Mouse (Mus musculus) lung, adult 2 months (tissue): ENCODE results near the gene Mrps7. TPM values are rescaled to one million over a fixed set of nuclear protein-coding genes. Genes with fewer than 3 reads are reported as not detected.
A peak's percentile ranks its signal among the peaks of the same experiment; 100 is the strongest.

ENCODE experiments used
- DNase-seq: peaks from one replicate; pipeline ENCODE4 v3.0.0; 2022
- H3K4me1 ChIP-seq: fragments of 200-500 bp; 2 replicates; pipeline ENCODE4 v1.6.1; 2011; ENCODE audit warnings: low read length; ENCODE audit not compliant: control insufficient read depth, insufficient read depth
- H3K4me3 ChIP-seq: fragments of 200-500 bp; replicated peaks from 2 replicates; pipeline ENCODE3; 2011; ENCODE audit warnings: low read depth, mild to moderate bottlenecking, control low read depth, low read length; ENCODE audit errors: extremely low read depth
- CTCF ChIP-seq: fragments of 200-500 bp; IDR thresholded peaks from 2 replicates; pipeline ENCODE4 v1.5.1; 2011; ENCODE audit warnings: mild to moderate bottlenecking, low read length, control low read depth; ENCODE audit not compliant: insufficient read depth
- POLR2A ChIP-seq: fragments of 200-500 bp; IDR thresholded peaks from 2 replicates; pipeline ENCODE4 v1.6.1; 2011; ENCODE audit warnings: low read depth, mild to moderate bottlenecking, control low read depth, low read length, borderline replicate concordance; ENCODE audit errors: extremely low read depth
- WGBS: fragments of 180-500 bp; shearing (Covaris S2); methylation state at CpG from one replicate; pipeline ENCODE4 v1.1.7; 2018; 5-methylcytosine and 5-hydroxymethylcytosine counted together
- polyA plus RNA-seq: library from polyadenylated mRNA; depleted of rRNA; stranded (reverse); fragments of >200 nt; gene quantifications from 2 replicates; pipeline ENCODE4 v1.2.3, GENCODE M21; 2012

The Mrps7 gene
- polyA plus RNA-seq, 1 experiment, result 15.8 TPM

- Histone ChIP-seq H3K4me1 (peaks cover 8% of the 10 kb centered on the region), H3K4me3 (no peak overlapping the region)
- no peak for DNase-seq
- WGBS, result 79% methylated on average over 6 of the region's 6 CpGs
- TF ChIP-seq POLR2A (no peak), CTCF (no peak)
Observed at GRCm38 (mm10) chr11:115615875-115616274, 12.2 kb downstream of the Mrps7 start.

GRCm38 (mm10) chr11:115616371-115616770 is 12.6 kb downstream of the Mrps7 start:
- Histone ChIP-seq H3K4me3 (no peak overlapping the region), H3K4me1 (peaks cover 8% of the 10 kb centered on the region)
- no peak for DNase-seq
- WGBS, result 92% methylated on average over 7 of the region's 7 CpGs
- TF ChIP-seq POLR2A, result no peak

- TF ChIP-seq POLR2A, result no peak
- TF ChIP-seq CTCF, result no peak
- no peak for DNase-seq
- 85% methylated on average over 6 of the region's 6 CpGs for whole genome bisulfite sequencing
- peaks cover 4% of the 10 kb centered on the region for H3K4me1 ChIP-seq
- H3K4me3 ChIP-seq, result no peak overlapping the region
Observed at GRCm38 (mm10) chr11:115616893-115617292, 13.2 kb downstream of the Mrps7 start.

- 0 out of 2 replicates have a peak, but pooled peaks cover 3% of the 10 kb centered on the region for H3K4me1 ChIP-seq
- no peak for DNase-seq
- WGBS, result 84% methylated on average over 2 of the region's 2 CpGs
- TF ChIP-seq CTCF, result no peak
- no peak overlapping the region for H3K4me3 ChIP-seq
Observed at GRCm38 (mm10) chr11:115618001-115618400, 14.3 kb downstream of the Mrps7 start.

GRCm38 (mm10) chr11:115618732-115619516 is 15.2 kb downstream of the Mrps7 start:
- no peaks in the 10 kb centered on the region for H3K4me1 ChIP-seq
- TF ChIP-seq POLR2A (no peak), CTCF (no peak)
- H3K4me3 ChIP-seq, result no peak overlapping the region
- 86% methylated on average over 16 of the region's 16 CpGs for WGBS
- no peak for DNase-seq

GRCm38 (mm10) chr11:115619949-115620348 is 16.2 kb downstream of the Mrps7 start:
- 93% methylated on average over 7 of the region's 7 CpGs for WGBS
- TF ChIP-seq POLR2A (no peak), CTCF (no peak)
- Histone ChIP-seq H3K4me1 (no peaks in the 10 kb centered on the region), H3K4me3 (no peak overlapping the region)
- no peak for DNase-seq

- Histone ChIP-seq H3K4me3 (no peak overlapping the region), H3K4me1 (0 out of 2 replicates have a peak, but pooled peaks cover 2% of the 10 kb centered on the region)
- 71% methylated on average over 9 of the region's 9 CpGs for WGBS
- TF ChIP-seq POLR2A (no peak), CTCF (peak; percentile 44)
- DNase-seq, result no peak
Observed at GRCm38 (mm10) chr11:115623487-115624070, 19.9 kb downstream of the Mrps7 start.

- H3K4me1 ChIP-seq, result 0 out of 2 replicates have a peak, but pooled peaks cover 2% of the 10 kb centered on the region
- WGBS, result 69% methylated on average over 9 of the region's 9 CpGs
- DNase-seq, result no peak
- TF ChIP-seq POLR2A, result no peak
- TF ChIP-seq CTCF, result no peak
- no peak overlapping the region for H3K4me3 ChIP-seq
Observed at GRCm38 (mm10) chr11:115625877-115626276, 22.2 kb downstream of the Mrps7 start.

GRCm38 (mm10) chr11:115626824-115627616 is 23.3 kb downstream of the Mrps7 start:
- 0 out of 2 replicates have a peak, but pooled peaks cover 2% of the 10 kb centered on the region for H3K4me1 ChIP-seq
- TF ChIP-seq POLR2A (no peak), CTCF (no peak)
- no peak for DNase-seq
- 45% methylated on average over 11 of the region's 11 CpGs for WGBS
- no peak overlapping the region for H3K4me3 ChIP-seq
